Mouse (Mus musculus) left cerebral cortex, adult 9 months (tissue): ENCODE data around the gene Rdh9.

Source experiments
- DNase-seq, 2 experiments: peaks; one replicate each; pipeline ENCODE4 v3.0.0; 2022; ENCODE audit warnings: low spot score in 2 of 2

Rdh9 gene

DNA sequence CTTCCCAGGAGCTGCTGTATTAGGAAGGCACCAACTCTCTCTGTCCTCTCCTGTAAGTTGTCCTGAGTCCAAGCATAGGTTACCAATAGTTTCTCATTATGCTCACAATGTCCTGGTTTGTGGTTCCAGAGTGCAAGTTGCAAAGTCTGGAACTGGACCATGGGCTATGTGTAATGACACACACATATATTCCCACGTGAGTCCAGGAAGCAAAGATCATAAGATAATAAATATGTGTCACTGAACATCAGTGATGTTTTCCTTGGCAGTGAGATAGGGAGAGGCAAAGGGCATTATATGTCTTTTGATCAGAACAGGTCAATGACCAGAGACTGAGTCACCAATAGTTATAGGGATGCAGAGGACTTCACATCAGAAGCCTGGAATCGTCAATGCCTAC is at the start of gene Rdh9:
TSS of gene Rdh9 (plus strand) at position 376 of the 400 bp plus-strand sequence.
- no peak for DNase-seq

- peak in 1 of 2 experiments; percentile 40 for DNase-seq
These were observed 47.7 kb upstream of the Rdh9 start for GRCm38 (mm10) chr10:127728437-127728836.

GRCm38 (mm10) chr10:127730285-127730932 is 45.8 kb upstream of the Rdh9 start:
- DNase-seq: no peak

GRCm38 (mm10) chr10:127730933-127731310 is 45.3 kb upstream of the Rdh9 start:
- DNase-seq: no peak

DNA sequence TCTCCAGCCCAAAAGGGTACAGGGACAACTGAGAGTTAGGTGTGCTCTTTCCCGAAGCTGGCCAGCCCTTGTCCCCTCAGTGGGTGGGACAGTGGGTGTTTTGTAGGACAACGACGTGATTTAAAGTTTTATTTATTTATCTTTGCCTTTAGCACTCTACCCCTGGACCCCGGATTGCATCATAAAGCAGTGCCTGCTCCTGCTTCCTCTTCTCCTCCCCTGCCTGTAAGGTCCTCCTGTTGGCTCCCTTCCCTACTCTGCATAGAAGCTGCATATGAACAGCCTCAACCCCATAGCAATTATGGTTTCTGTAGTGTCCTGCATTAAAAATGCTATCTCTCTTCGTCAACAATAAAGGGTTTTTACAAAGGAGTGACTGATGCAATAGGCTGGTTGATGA is 44.8 kb upstream of the Rdh9 start:
- DNase-seq: no peak

GRCm38 (mm10) chr10:127734434-127734833 is 41.8 kb upstream of the Rdh9 start:
- no peak for DNase-seq

DNA sequence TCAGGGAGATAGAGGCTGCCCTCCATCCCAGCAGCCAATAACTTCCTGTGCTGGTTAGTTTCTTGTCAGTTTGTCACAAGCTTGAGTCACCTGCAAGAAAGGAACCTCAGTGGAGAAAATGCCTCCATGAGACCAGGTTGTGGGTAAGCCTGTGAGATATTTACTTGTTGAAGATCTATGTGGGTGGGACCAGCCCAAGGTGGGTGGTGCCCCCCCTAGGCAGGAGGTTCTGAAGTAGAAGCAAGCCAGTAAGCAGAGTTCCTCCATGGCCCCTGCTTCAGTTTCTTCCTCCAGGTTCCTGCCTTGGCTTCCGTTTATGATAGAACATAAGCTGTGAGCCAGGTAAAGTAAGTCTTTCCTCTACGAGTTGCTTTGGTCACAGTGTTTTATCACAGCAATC is 39.9 kb upstream of the Rdh9 start:
- DNase-seq: no peak

DNA sequence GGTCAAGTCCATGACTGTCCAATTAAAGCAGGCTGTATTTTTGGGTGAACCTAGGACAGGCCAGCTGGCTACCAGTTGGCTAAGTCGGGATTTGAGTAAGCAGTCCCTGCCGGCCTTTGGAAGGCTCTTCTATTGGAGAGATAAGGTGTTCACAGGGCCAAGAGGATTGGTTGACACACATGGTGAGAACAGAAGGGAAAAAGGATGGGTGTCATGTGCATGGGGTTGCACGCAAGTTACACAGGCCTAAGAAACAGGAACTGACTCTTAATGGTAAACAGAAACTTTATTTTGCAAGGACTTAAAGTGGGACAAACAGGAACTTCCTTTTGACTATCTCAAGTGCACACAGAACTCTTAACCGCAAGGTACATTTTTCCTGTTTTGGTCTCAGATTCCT is 39.3 kb upstream of the Rdh9 start:
- DNase-seq: no peak

- DNase-seq: no peak
These were observed 38.6 kb upstream of the Rdh9 start for GRCm38 (mm10) chr10:127737552-127737951.

GRCm38 (mm10) chr10:127738151-127738882 is 37.9 kb upstream of the Rdh9 start:
- DNase-seq: no peak

DNA sequence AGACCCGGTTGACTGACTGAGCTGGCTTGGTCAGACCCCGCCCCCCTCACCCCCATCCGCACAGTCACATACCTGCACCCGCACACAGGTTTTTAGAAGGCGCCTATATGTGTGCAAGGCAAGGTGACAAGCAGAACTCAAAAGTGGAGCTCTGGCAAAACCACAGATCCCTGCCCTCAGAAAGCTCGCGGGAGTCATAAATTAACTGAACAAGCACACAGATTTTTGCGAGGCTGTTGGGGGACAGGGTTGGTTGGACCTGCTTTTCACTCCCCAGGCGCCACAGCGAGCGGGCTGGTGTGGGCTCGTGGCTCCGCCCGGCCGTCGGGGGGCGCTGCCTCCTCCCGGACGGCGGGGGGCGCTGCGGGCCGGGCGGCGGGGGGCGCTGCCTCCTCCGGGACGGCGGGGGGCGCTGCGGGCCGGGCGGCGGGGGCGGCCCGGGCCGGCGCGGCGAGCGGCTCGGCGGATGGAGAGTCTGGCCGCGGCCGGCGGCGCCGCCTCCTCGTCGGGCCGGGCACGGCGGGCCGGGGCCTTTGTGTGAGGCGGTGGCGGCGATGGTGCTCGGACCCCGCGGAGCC is 37.0 kb upstream of the Rdh9 start, which contains the start of gene Zbtb39:
TSS of gene Zbtb39 (plus strand) at position 456 of the 578 bp plus-strand sequence.
- peak in 1 of 2 experiments; percentile 58 for DNase-seq

GRCm38 (mm10) chr10:127739661-127740161 is 36.5 kb upstream of the Rdh9 start:
- DNase-seq: no peak

GRCm38 (mm10) chr10:127744661-127745060 is 31.5 kb upstream of the Rdh9 start:
- no peak for DNase-seq

DNA sequence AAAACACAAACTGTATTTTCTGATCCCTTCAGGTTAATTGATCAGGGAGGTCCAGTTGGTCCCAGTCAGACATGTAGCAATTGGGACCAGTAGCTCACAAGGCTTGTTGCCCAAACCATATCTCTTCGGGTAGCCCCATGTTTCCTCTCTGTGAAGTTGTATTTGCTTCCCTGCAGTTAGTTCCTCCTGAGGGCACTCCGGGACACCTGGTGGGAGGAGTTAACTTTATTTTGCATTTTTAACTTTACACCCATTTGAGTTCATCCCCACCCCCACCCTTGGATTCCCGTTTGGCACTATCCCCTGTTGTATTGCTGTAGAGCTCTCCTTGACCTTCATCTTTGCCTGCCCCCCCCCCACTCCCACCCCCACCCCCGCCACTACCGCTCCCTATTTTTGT is 30.3 kb upstream of the Rdh9 start:
- DNase-seq: no peak

DNA sequence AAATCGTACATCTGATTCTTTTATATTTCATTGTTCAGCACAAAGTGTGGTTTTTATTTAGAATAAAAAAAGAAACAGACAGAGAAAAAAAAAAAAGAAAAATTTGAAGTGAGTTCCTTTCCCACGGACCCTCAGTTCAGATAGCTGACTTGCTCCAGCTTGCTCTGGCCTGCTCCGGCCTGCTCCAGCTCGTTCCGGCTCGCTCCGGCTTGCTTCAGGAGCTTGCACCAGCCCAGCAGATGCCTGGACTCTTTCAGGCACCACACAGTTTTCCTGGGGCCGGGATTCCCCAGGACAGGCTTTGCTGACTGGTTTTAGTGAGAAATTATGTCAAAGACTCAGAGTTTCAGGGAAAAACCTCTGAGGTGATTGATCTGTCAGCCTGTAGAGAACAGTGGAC is 28.9 kb upstream of the Rdh9 start:
- DNase-seq: no peak

GRCm38 (mm10) chr10:127748847-127749612 is 27.2 kb upstream of the Rdh9 start:
- no peak for DNase-seq

DNA sequence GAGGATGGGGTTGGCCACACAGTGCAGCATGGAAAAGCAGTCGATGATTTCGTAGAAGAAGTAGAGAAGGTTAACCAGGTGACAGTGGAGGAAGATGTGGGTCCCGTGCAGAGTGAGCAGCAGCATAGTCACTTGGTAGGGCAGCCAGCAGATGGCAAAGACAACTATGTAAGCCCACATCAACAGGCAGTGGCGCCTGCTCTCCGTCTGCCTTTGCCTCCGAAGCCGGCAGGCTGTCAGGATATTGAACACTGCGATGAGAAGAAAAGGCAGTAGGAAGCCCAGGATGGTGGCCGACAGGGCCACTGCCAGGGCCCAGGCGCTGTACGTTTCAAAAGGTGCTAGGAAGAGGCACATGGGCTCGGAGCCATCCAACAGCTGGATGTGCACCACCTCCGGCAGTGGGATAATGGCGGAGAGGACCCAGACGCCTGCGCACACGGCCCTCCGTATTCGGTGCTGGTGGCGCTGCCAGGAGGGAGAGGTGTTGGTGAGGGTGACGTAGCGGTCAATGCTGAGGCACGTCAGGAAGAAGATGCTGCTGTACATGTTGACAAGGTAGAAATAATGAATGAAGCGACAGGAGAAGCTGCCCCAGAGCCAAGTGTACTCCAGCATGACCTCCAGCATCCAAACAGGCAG is 25.9 kb upstream of the Rdh9 start:
- no peak for DNase-seq

- no peak for DNase-seq
These were observed 24.6 kb upstream of the Rdh9 start, which contains the start of gene Gpr182 for GRCm38 (mm10) chr10:127751548-127751947. TSS of gene Gpr182 (minus strand) at chr10:127751732.

DNA sequence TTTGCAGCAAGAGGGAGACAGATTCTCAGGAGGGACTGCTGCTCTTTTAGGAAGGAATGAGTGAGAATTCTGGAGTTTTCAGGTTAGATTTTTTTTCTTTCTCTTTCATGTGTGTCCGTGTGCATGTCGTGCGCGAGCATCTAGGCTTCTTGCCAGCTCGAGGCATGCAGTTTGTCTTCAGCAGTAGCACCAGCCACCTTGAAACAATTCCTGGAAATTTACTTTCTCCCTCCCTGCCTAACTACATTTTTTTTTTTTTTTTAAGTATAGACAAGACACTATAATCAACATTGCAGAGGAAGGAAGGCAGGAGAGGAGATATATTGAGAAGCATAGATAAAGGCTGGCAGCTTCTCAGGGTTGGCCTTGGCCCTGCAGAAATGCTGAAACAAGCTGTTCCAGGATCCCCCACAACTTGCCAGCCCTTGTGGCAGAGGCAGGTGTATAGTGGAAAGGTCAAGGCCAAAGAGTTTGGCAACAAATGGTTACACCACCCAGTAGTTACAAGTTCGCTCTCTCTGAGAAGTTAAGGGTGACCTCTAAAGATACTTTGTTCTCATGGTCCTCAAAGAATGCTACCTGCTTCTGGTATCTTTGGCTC is 21.5 kb upstream of the Rdh9 start:
- DNase-seq: no peak

- DNase-seq: no peak
These were observed 20.9 kb upstream of the Rdh9 start for GRCm38 (mm10) chr10:127755246-127755645.
